Comparison of ENCODE assay signal across 11 mouse cellular contexts in the genomic region with DNA sequence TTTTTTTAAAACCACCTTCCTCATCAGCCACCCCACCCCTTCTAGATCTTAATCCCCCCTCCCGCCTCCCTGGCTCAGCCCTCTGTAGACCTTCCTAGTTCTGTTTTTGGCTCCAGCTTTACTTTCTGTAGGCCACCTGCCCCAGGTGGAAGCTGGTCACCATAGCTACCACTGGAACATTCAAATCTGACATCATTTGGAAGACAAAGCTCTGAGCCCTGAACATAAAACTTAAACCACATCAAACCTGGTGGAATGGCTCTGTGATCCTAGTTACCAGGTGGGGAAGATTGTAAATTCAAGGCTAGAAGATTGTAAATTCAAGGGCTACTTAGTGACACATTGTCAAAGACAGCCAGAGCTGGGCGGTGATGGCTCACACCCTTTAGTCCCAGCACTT.
"Had no signal": no experiment of that assay in that cellular context is flagged by ENCODE, and none has a peak within 500 bp of the region (broad histone marks: within the 10 kb centered on the region; RNA-seq: fewer than 3 reads in every experiment).

No protein-coding gene starts in this region.

- H3K4me3 ChIP-seq: left cerebral cortex, adult 2 months; limb, embryonic 15.5 days; liver, embryonic 13.5 days; lung, embryonic 15.5 days; midbrain, embryonic 15.5 days; neural tube, embryonic 13.5 days had no signal

- DNase-seq: kidney, adult 8-10 months; kidney, postnatal 25 days; liver, embryonic 13.5 days; liver, postnatal 0 days; right cerebral cortex, postnatal 25 days had no signal

- H3K9me3 ChIP-seq: limb, embryonic 15.5 days; liver, embryonic 13.5 days; lung, embryonic 15.5 days; midbrain, embryonic 15.5 days; neural tube, embryonic 13.5 days had no signal

- H3K36me3 ChIP-seq: liver, embryonic 13.5 days had no signal

- H3K4me2 ChIP-seq: limb, embryonic 15.5 days; liver, embryonic 13.5 days; lung, embryonic 15.5 days; midbrain, embryonic 15.5 days; neural tube, embryonic 13.5 days had no signal

- H3K4me1 ChIP-seq: limb, embryonic 15.5 days; lung, embryonic 15.5 days; midbrain, embryonic 15.5 days; neural tube, embryonic 13.5 days had no signal

- ATAC-seq: intestine, embryonic 16.5 days; liver, postnatal 0 days; midbrain, embryonic 15.5 days had no signal

- H3K27me3 ChIP-seq: limb, embryonic 15.5 days; liver, embryonic 13.5 days; lung, embryonic 15.5 days; midbrain, embryonic 15.5 days; neural tube, embryonic 13.5 days had no signal

- H3K9ac ChIP-seq: limb, embryonic 15.5 days; liver, embryonic 13.5 days; liver, postnatal 0 days; lung, embryonic 15.5 days; midbrain, embryonic 15.5 days; neural tube, embryonic 13.5 days had no signal

- H3K27ac ChIP-seq: left cerebral cortex, adult 2 months; limb, embryonic 15.5 days; liver, embryonic 13.5 days; lung, embryonic 15.5 days; midbrain, embryonic 15.5 days; neural tube, embryonic 13.5 days had no signal
